Mouse (Mus musculus) spleen, adult 2 months (tissue): ENCODE results near the gene Gm4894. TPM values are rescaled to one million over a fixed set of nuclear protein-coding genes. Genes with fewer than 3 reads are reported as not detected.

Experiments used
- DNase-seq, 2 experiments: peaks; one replicate each; pipeline versions ENCODE4 v3.0.0 to v3.0.0-alpha.2; 2012 to 2021; ENCODE audit warnings: low spot score in 2 of 2, low read depth in 1 of 2
- H3K27ac ChIP-seq: fragments of 200-500 bp; 2 replicates; pipeline ENCODE4 v1.5.1; 2012; ENCODE audit warnings: low read length, inconsistent platforms; ENCODE audit not compliant: insufficient read depth
- H3K27me3 ChIP-seq: fragments of 200-500 bp; 2 replicates; pipeline ENCODE4 v1.6.1; 2012; ENCODE audit warnings: mild to moderate bottlenecking, moderate library complexity, low read length, inconsistent platforms; ENCODE audit not compliant: control insufficient read depth, insufficient read depth
- H3K36me3 ChIP-seq: fragments of 200-500 bp; 2 replicates; pipeline ENCODE4 v1.6.1; 2012; ENCODE audit warnings: mild to moderate bottlenecking, low read length, inconsistent platforms; ENCODE audit not compliant: control insufficient read depth, insufficient read depth
- H3K4me1 ChIP-seq: fragments of 200-500 bp; 2 replicates; pipeline ENCODE4 v1.6.1; 2011; ENCODE audit warnings: inconsistent platforms; ENCODE audit not compliant: control insufficient read depth, insufficient read depth, insufficient read length
- H3K4me3 ChIP-seq: fragments of 200-500 bp; 2 replicates; pipeline ENCODE4 v1.5.1; 2011; ENCODE audit warnings: mild to moderate bottlenecking, inconsistent platforms; ENCODE audit not compliant: insufficient read depth, insufficient read length; ENCODE audit errors: extremely low read depth
- CTCF ChIP-seq: fragments of 200-500 bp; IDR thresholded peaks from 2 replicates; pipeline ENCODE4 v1.5.1; 2011; ENCODE audit warnings: mild to moderate bottlenecking, inconsistent platforms; ENCODE audit not compliant: insufficient read depth, insufficient read length, insufficient replicate concordance; ENCODE audit errors: extremely low read depth
- POLR2A ChIP-seq: fragments of 200-500 bp; IDR thresholded peaks from 2 replicates; pipeline ENCODE4 v1.6.1; 2011; ENCODE audit warnings: low read depth, low read length, inconsistent platforms
- WGBS: fragments of 180-500 bp; shearing (Covaris S2); methylation state at CpG from one replicate; pipeline ENCODE4 v1.1.7; 2018; 5-methylcytosine and 5-hydroxymethylcytosine counted together
- polyA plus RNA-seq: library from polyadenylated mRNA; depleted of rRNA; stranded (reverse); fragments of >200 nt; gene quantifications from 2 replicates; pipeline ENCODE4 v1.2.3, GENCODE M21; 2012; rRNA removed

Gene Gm4894
- polyA plus RNA-seq, 1 experiment, result not detected

DNA sequence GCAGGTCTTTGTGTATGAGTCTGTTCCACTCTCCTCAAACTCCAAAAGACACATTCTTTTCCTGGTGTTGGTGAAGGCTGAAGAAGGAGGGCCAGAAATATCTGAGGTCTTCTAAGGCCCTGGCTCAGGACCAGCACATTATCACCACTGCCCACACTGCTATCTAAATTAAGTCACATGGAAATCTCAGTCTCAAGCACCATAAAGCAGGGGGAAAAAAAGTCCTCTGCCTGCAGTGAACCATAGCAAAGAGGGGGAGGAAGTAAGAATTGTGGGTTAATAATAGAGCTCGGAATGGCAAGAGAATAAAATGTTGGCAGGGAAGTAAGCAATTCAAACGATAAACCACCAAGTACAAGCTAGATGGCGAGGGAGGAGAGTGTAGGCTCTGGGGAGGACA, 57.2 kb downstream of the Gm4894 start:
- no peak for TF ChIP-seq CTCF
- no peak for TF ChIP-seq POLR2A
- Histone ChIP-seq H3K27ac (no peak overlapping the region), H3K27me3 (no peaks in the 10 kb centered on the region), H3K4me1 (no peaks in the 10 kb centered on the region), H3K4me3 (no peak overlapping the region), H3K36me3 (no peaks in the 10 kb centered on the region)
- no peak for DNase-seq
- WGBS, result 73% methylated on average over 3 of the region's 3 CpGs

DNA sequence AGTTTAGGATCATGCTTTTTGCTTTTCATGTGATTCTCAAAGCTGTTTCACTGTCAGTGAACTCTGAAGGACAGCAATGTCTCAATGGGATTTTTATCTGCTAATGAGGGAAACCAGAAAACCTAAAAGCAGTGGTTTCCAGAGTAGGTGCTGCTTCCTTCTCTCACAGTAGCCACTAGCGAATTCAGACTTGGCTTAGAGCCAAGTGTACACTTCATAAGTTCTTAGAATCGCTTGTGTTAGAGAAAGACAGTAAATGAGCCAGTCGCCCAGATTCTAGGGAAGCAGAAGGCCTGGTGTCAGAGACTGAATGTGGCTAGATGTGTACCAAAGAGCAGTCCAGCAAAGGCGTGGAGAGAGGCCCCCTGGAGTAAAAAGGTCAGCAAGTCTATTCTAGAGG, 60.5 kb downstream of the Gm4894 start:
- no peaks in the 10 kb centered on the region for H3K4me1 ChIP-seq
- no peak for DNase-seq
- TF ChIP-seq POLR2A (no peak), CTCF (no peak)
- no peaks in the 10 kb centered on the region for H3K27me3 ChIP-seq
- no peak overlapping the region for H3K4me3 ChIP-seq
- no peak overlapping the region for H3K27ac ChIP-seq
- 47% methylated on average over 4 of the region's 4 CpGs for WGBS
- no peaks in the 10 kb centered on the region for H3K36me3 ChIP-seq

DNA sequence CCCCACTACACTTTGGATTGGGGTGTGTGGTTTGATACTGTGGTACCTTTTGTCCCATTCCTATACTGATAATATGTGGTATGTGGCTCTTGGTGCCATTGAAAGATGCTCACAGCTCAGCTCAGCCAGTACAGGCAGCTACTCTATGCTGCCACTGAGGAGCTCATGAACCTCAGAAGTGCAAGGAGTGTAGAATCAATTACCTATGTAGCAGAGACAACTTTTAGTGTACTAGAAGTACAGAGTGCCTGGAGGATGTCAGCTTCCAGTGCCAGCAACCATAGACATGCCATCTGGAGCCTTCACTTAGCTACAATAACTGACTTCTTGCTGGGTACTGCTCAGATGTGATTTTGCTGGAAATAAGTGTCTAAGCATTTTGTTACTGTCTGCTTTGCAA, 68.3 kb downstream of the Gm4894 start:
- no peak overlapping the region for H3K27ac ChIP-seq
- no peak for DNase-seq
- TF ChIP-seq CTCF (no peak), POLR2A (no peak)
- no peaks in the 10 kb centered on the region for H3K36me3 ChIP-seq
- no peaks in the 10 kb centered on the region for H3K4me1 ChIP-seq
- no peak overlapping the region for H3K4me3 ChIP-seq
- no peaks in the 10 kb centered on the region for H3K27me3 ChIP-seq

Other genes starting within 250 kb of the Gm4894 start
- gene Zw10, start 194.9 kb upstream of the Gm4894 start, polyA plus RNA-seq, result 7.8 and 8.1 TPM in 2 replicates
- gene Tmprss5, start 169.3 kb upstream of the Gm4894 start, polyA plus RNA-seq, result 0.20 and 0.22 TPM in 2 replicates
- gene Drd2, start 90.1 kb downstream of the Gm4894 start, polyA plus RNA-seq, result not detected in 2 replicates
- gene Ankk1, start 176.5 kb downstream of the Gm4894 start, polyA plus RNA-seq, result not detected in 2 replicates
- gene Ttc12, start 235.7 kb downstream of the Gm4894 start, polyA plus RNA-seq, result 0.33 and 0.34 TPM in 2 replicates